Mouse (Mus musculus): ENCODE results near the gene Dnajb2. TPM values are rescaled to one million over a fixed set of nuclear protein-coding genes. Genes with fewer than 3 reads are reported as not detected.

Dnajb2 gene
- polyA plus RNA-seq, 1 experiment from 2014 or later, result 17.8 TPM

GRCm38 (mm10) chr1:75216797-75217585 lies 19.2 kb upstream of the Dnajb2 start:
- 83% methylated on average over 13 of the region's 13 CpGs for WGBS
- ATAC-seq (ENCODE audit: low FRiP score) (no peak), DNase-seq (ENCODE audit: low spot score) (no peak)
- Histone ChIP-seq H3K36me3 (ENCODE audit: control insufficient read depth, insufficient read depth, low read length) (0 out of 2 replicates have a peak, but pooled peaks cover 2% of the 10 kb centered on the region), H3K4me1 (replicated peaks; ENCODE audit: control insufficient read depth, insufficient read depth, low read length) (peaks cover 7% of the 10 kb centered on the region), H3K4me2 (replicated peaks; ENCODE audit: low read depth, low read length) (no peak overlapping the region), H3K27ac (ENCODE audit: low read depth, low read length) (no peak overlapping the region), H3K4me3 (ENCODE audit: low read depth, low read length) (no peak overlapping the region), H3K9me3 (ENCODE audit: control insufficient read depth, low read length) (no peaks in the 10 kb centered on the region), H3K9ac (ENCODE audit: low read depth, low read length) (no peak overlapping the region), H3K27me3 (ENCODE audit: control insufficient read depth, insufficient read depth, low read length) (peaks cover 46% of the 10 kb centered on the region)

- Histone ChIP-seq H3K4me3 (ENCODE audit: low read depth, low read length) (no peak overlapping the region), H3K36me3 (ENCODE audit: control insufficient read depth, insufficient read depth, low read length) (0 out of 2 replicates have a peak, but pooled peaks cover 2% of the 10 kb centered on the region), H3K27me3 (ENCODE audit: control insufficient read depth, insufficient read depth, low read length) (peaks cover 46% of the 10 kb centered on the region), H3K4me1 (replicated peaks; ENCODE audit: control insufficient read depth, insufficient read depth, low read length) (peaks cover 5% of the 10 kb centered on the region), H3K27ac (ENCODE audit: low read depth, low read length) (no peak overlapping the region), H3K9ac (ENCODE audit: low read depth, low read length) (no peak overlapping the region), H3K4me2 (replicated peaks; ENCODE audit: low read depth, low read length) (no peak overlapping the region; the same call in 1 of the 2 replicates), H3K9me3 (ENCODE audit: control insufficient read depth, low read length) (no peaks in the 10 kb centered on the region)
- 6% methylated on average over 6 of the region's 6 CpGs for WGBS
- ATAC-seq (ENCODE audit: low FRiP score), result no peak
- peak; percentile 10 for DNase-seq (ENCODE audit: low spot score)
Observed at GRCm38 (mm10) chr1:75217893-75218226, 18.3 kb upstream of the Dnajb2 start.

GRCm38 (mm10) chr1:75218227-75219001 lies 17.8 kb upstream of the Dnajb2 start:
- ATAC-seq (ENCODE audit: low FRiP score) (peak; percentile 52; the same call in 1 of the 2 replicates), DNase-seq (ENCODE audit: low spot score) (peak; percentile 39)
- no peak overlapping the region for H3K9ac ChIP-seq (ENCODE audit: low read depth, low read length)
- H3K4me3 ChIP-seq (ENCODE audit: low read depth, low read length), result peak overlapping the region; percentile 46
- peaks cover 46% of the 10 kb centered on the region for H3K27me3 ChIP-seq (ENCODE audit: control insufficient read depth, insufficient read depth, low read length)
- peaks cover 5% of the 10 kb centered on the region for H3K4me1 ChIP-seq (replicated peaks; ENCODE audit: control insufficient read depth, insufficient read depth, low read length)
- WGBS, result under 1% methylated on average over 38 of the region's 38 CpGs
- 0 out of 2 replicates have a peak, but pooled peaks cover 2% of the 10 kb centered on the region for H3K36me3 ChIP-seq (ENCODE audit: control insufficient read depth, insufficient read depth, low read length)
- H3K27ac ChIP-seq (ENCODE audit: low read depth, low read length), result no peak overlapping the region
- H3K4me2 ChIP-seq (replicated peaks; ENCODE audit: low read depth, low read length), result peak overlapping the region; percentile 92
- no peaks in the 10 kb centered on the region for H3K9me3 ChIP-seq (ENCODE audit: control insufficient read depth, low read length)

- H3K36me3 ChIP-seq (ENCODE audit: control insufficient read depth, insufficient read depth, low read length), result 0 out of 2 replicates have a peak, but pooled peaks cover 2% of the 10 kb centered on the region
- peak overlapping the region; percentile 92 for H3K4me2 ChIP-seq (replicated peaks; ENCODE audit: low read depth, low read length)
- DNase-seq (ENCODE audit: low spot score) (peak; percentile 79), ATAC-seq (ENCODE audit: low FRiP score) (peak; percentile 79)
- no peak overlapping the region for H3K27ac ChIP-seq (ENCODE audit: low read depth, low read length)
- peak overlapping the region; percentile 42; the same call in 1 of the 2 replicates for H3K9ac ChIP-seq (ENCODE audit: low read depth, low read length)
- peaks cover 46% of the 10 kb centered on the region for H3K27me3 ChIP-seq (ENCODE audit: control insufficient read depth, insufficient read depth, low read length)
- peaks cover 5% of the 10 kb centered on the region for H3K4me1 ChIP-seq (replicated peaks; ENCODE audit: control insufficient read depth, insufficient read depth, low read length)
- H3K4me3 ChIP-seq (ENCODE audit: low read depth, low read length), result peak overlapping the region; percentile 46
- no peaks in the 10 kb centered on the region for H3K9me3 ChIP-seq (ENCODE audit: control insufficient read depth, low read length)
- WGBS, result under 1% methylated on average over 24 of the region's 24 CpGs
Observed at GRCm38 (mm10) chr1:75219078-75219477, 17.1 kb upstream of the Dnajb2 start.

- Histone ChIP-seq H3K27me3 (ENCODE audit: control insufficient read depth, insufficient read depth, low read length) (peaks cover 46% of the 10 kb centered on the region), H3K36me3 (ENCODE audit: control insufficient read depth, insufficient read depth, low read length) (0 out of 2 replicates have a peak, but pooled peaks cover 2% of the 10 kb centered on the region), H3K4me3 (ENCODE audit: low read depth, low read length) (peak within 1 kb of the TSS; percentile 46), H3K4me2 (replicated peaks; ENCODE audit: low read depth, low read length) (peak within 1 kb of the TSS; percentile 92), H3K9me3 (ENCODE audit: control insufficient read depth, low read length) (no peaks in the 10 kb centered on the region), H3K4me1 (replicated peaks; ENCODE audit: control insufficient read depth, insufficient read depth, low read length) (peaks cover 5% of the 10 kb centered on the region), H3K9ac (ENCODE audit: low read depth, low read length) (peak within 1 kb of the TSS; percentile 42; the same call in 1 of the 2 replicates), H3K27ac (ENCODE audit: low read depth, low read length) (no peak within 1 kb of the TSS)
- WGBS, result 0% methylated on average over 34 of the region's 34 CpGs
- DNase-seq (ENCODE audit: low spot score) (peak; percentile 61), ATAC-seq (ENCODE audit: low FRiP score) (peak; percentile 61)
Observed at GRCm38 (mm10) chr1:75219531-75219930, 16.7 kb upstream of the Dnajb2 start, which contains the start of gene Tuba4a. Gene Tuba4a, minus strand, starts transcription at chr1:75219865.

GRCm38 (mm10) chr1:75221538-75221937 lies 14.7 kb upstream of the Dnajb2 start:
- H3K4me3 ChIP-seq (ENCODE audit: low read depth, low read length), result no peak overlapping the region
- DNase-seq (ENCODE audit: low spot score) (no peak), ATAC-seq (ENCODE audit: low FRiP score) (no peak)
- 77% methylated on average over 3 of the region's 3 CpGs for WGBS
- peaks cover 43% of the 10 kb centered on the region for H3K27me3 ChIP-seq (ENCODE audit: control insufficient read depth, insufficient read depth, low read length)
- peaks cover 5% of the 10 kb centered on the region for H3K4me1 ChIP-seq (replicated peaks; ENCODE audit: control insufficient read depth, insufficient read depth, low read length)
- no peak overlapping the region for H3K4me2 ChIP-seq (replicated peaks; ENCODE audit: low read depth, low read length)
- no peak overlapping the region for H3K27ac ChIP-seq (ENCODE audit: low read depth, low read length)
- H3K9me3 ChIP-seq (ENCODE audit: control insufficient read depth, low read length), result no peaks in the 10 kb centered on the region
- H3K36me3 ChIP-seq (ENCODE audit: control insufficient read depth, insufficient read depth, low read length), result no peaks in the 10 kb centered on the region
- H3K9ac ChIP-seq (ENCODE audit: low read depth, low read length), result no peak overlapping the region

- no peak overlapping the region for H3K4me3 ChIP-seq (ENCODE audit: low read depth, low read length)
- 84% methylated on average over 6 of the region's 6 CpGs for WGBS
- no peak overlapping the region for H3K27ac ChIP-seq (ENCODE audit: low read depth, low read length)
- DNase-seq (ENCODE audit: low spot score) (no peak), ATAC-seq (ENCODE audit: low FRiP score) (no peak)
- peaks cover 30% of the 10 kb centered on the region for H3K27me3 ChIP-seq (ENCODE audit: control insufficient read depth, insufficient read depth, low read length)
- no peaks in the 10 kb centered on the region for H3K9me3 ChIP-seq (ENCODE audit: control insufficient read depth, low read length)
- H3K9ac ChIP-seq (ENCODE audit: low read depth, low read length), result no peak overlapping the region
- H3K4me1 ChIP-seq (replicated peaks; ENCODE audit: control insufficient read depth, insufficient read depth, low read length), result peaks cover 5% of the 10 kb centered on the region
- H3K4me2 ChIP-seq (replicated peaks; ENCODE audit: low read depth, low read length), result no peak overlapping the region
- no peaks in the 10 kb centered on the region for H3K36me3 ChIP-seq (ENCODE audit: control insufficient read depth, insufficient read depth, low read length)
Observed at GRCm38 (mm10) chr1:75222926-75223325, 13.3 kb upstream of the Dnajb2 start.

- DNase-seq (ENCODE audit: low spot score) (no peak), ATAC-seq (ENCODE audit: low FRiP score) (no peak)
- no peaks in the 10 kb centered on the region for H3K36me3 ChIP-seq (ENCODE audit: control insufficient read depth, insufficient read depth, low read length)
- H3K4me1 ChIP-seq (replicated peaks; ENCODE audit: control insufficient read depth, insufficient read depth, low read length), result peaks cover 3% of the 10 kb centered on the region
- no peak overlapping the region for H3K9ac ChIP-seq (ENCODE audit: low read depth, low read length)
- H3K4me2 ChIP-seq (replicated peaks; ENCODE audit: low read depth, low read length), result no peak overlapping the region
- no peaks in the 10 kb centered on the region for H3K9me3 ChIP-seq (ENCODE audit: control insufficient read depth, low read length)
- peaks cover 24% of the 10 kb centered on the region for H3K27me3 ChIP-seq (ENCODE audit: control insufficient read depth, insufficient read depth, low read length)
- no peak overlapping the region for H3K27ac ChIP-seq (ENCODE audit: low read depth, low read length)
- no peak overlapping the region for H3K4me3 ChIP-seq (ENCODE audit: low read depth, low read length)
- WGBS, result 76% methylated on average over 6 of the region's 6 CpGs
Observed at GRCm38 (mm10) chr1:75223532-75223931, 12.7 kb upstream of the Dnajb2 start.

All from hindbrain, embryonic 11.5 days (tissue).